Mouse (Mus musculus): ENCODE results near the gene Fam81a.

GRCm38 (mm10) chr9:70053411-70053810 is 88.9 kb downstream of the Fam81a start:
- TF ChIP-seq POLR2A (IDR thresholded peaks at IDR 0.05; ENCODE audit: extremely low read depth, insufficient read depth, low read length), result no peak
- TF ChIP-seq CTCF (IDR thresholded peaks at IDR 0.05; ENCODE audit: low read depth, low read length), result no peak
